Mouse (Mus musculus) hindbrain, embryonic 16.5 days (tissue): ENCODE measurements around the gene Terb1. TPM values are rescaled to one million over a fixed set of nuclear protein-coding genes. Genes with fewer than 3 reads are reported as not detected.
A peak's percentile ranks its signal among the peaks of the same experiment; 100 is the strongest.

Experiments used
- ATAC-seq: fragments of 200-750 bp; cut with Nextera tagmentation; 2 replicates; pipeline ENCODE4 v1.8.0; 2017; ENCODE audit warnings: moderate TSS enrichment, moderate library complexity
- H3K27ac ChIP-seq: fragments of 300-500 bp; sonication (generic); 2 replicates; pipeline ENCODE4 v1.5.1; 2014; ENCODE audit warnings: low read depth, mild to moderate bottlenecking, control low read depth, low read length, moderate library complexity
- H3K27me3 ChIP-seq: fragments of 300-500 bp; sonication (generic); replicated peaks from 2 replicates; pipeline ENCODE4 v1.6.1; 2014; ENCODE audit warnings: low read length; ENCODE audit not compliant: control insufficient read depth, insufficient read depth
- H3K36me3 ChIP-seq: fragments of 300-500 bp; sonication (generic); 2 replicates; pipeline ENCODE4 v1.6.1; 2014; ENCODE audit warnings: mild to moderate bottlenecking, low read length, moderate library complexity, mixed read lengths; ENCODE audit not compliant: control insufficient read depth, insufficient read depth
- H3K4me1 ChIP-seq: fragments of 300-500 bp; sonication (generic); 2 replicates; pipeline ENCODE4 v1.6.1; 2014; ENCODE audit warnings: low read depth, low read length; ENCODE audit not compliant: control insufficient read depth, insufficient read depth
- H3K4me2 ChIP-seq: fragments of 300-500 bp; sonication (generic); 2 replicates; pipeline ENCODE4 v1.6.1; 2014; ENCODE audit warnings: mild to moderate bottlenecking, low read length, control low read depth, moderate library complexity
- H3K4me3 ChIP-seq: fragments of 300-500 bp; sonication (generic); 2 replicates; pipeline ENCODE4 v1.5.1; 2014; ENCODE audit warnings: mild to moderate bottlenecking, low read length, control low read depth, moderate library complexity
- H3K9ac ChIP-seq: fragments of 300-500 bp; sonication (generic); 2 replicates; pipeline ENCODE4 v1.6.1; 2014; ENCODE audit warnings: low read depth, mild to moderate bottlenecking, control low read depth, low read length, moderate library complexity
- H3K9me3 ChIP-seq: fragments of 300-500 bp; sonication (generic); 2 replicates; pipeline ENCODE4 v1.6.1; 2014; ENCODE audit warnings: mild to moderate bottlenecking, low read length, moderate library complexity; ENCODE audit not compliant: control insufficient read depth
- WGBS: fragments of 180-500 bp; shearing (Covaris S2); extraction: QIAGEN DNeasy Blood & Tissue Kit; methylation state at CpG from one replicate; pipeline ENCODE4 v1.1.7; 2014; 5-methylcytosine and 5-hydroxymethylcytosine counted together
- polyA plus RNA-seq: library from polyadenylated mRNA; unstranded; fragments of >200 nt; fragmentation: Nextera tagmentation; extraction: Ambion mirVana; gene quantifications from 2 replicates; pipeline ENCODE4 v1.2.1, GENCODE M21; 2015

Terb1 gene
- polyA plus RNA-seq, 1 experiment from 2014 or later: 0.70 TPM

DNA sequence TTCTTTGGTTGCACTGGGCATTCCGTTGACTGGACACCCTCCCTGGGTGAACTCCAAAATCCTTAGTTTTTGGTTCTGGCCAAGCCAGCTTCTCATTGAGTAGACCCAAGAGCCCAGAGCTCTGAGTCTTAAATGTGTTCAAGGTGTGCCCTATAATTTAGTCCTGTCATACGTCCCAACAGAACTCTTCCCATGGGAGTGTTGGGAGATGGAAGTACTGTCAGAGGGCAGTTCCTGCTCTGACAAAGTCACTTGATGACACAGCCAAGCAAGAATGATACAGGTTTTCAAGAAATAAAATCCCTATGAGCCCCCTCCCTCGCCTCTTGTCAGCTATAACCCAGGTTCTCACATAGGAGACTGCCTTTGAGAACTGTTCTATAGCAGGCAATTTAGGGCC is 424 bp upstream of the Terb1 start:
- Histone ChIP-seq H3K27me3 (no peaks in the 10 kb centered on the region), H3K36me3 (peaks cover 15% of the 10 kb centered on the region), H3K9me3 (no peaks in the 10 kb centered on the region), H3K9ac (no peak overlapping the region), H3K27ac (no peak overlapping the region), H3K4me2 (peak overlapping the region; percentile 100), H3K4me1 (peaks cover 3% of the 10 kb centered on the region), H3K4me3 (peak overlapping the region; percentile 63)
- WGBS: 86% methylated on average over 3 of the region's 3 CpGs
- peak; percentile 19 for ATAC-seq

DNA sequence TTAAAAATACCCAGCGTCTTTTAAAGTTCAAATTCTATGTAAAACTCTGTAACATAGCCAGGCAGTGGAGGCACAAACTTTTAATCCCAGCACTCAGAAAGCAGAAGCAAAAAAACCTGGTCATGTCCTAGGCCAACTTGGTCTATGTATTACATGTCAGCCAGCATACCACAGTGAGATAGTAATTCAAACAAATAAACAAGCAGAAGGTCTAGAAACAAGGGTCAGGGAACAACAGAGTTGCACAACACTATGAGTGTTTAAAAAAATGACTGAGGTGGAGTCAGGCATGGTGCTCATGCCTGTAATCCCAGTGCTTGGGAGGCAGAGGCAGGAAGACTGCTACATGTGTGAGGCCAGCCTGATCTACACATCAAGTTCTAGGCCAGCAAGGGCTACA is 30.6 kb downstream of the Terb1 start:
- Histone ChIP-seq H3K4me2 (no peak overlapping the region), H3K27ac (no peak overlapping the region), H3K9me3 (no peaks in the 10 kb centered on the region), H3K27me3 (no peaks in the 10 kb centered on the region), H3K9ac (no peak overlapping the region), H3K4me3 (no peak overlapping the region), H3K4me1 (no peaks in the 10 kb centered on the region), H3K36me3 (no peaks in the 10 kb centered on the region)
- WGBS: 73% methylated on average over 1 of the region's 1 CpGs
- no peak for ATAC-seq

DNA sequence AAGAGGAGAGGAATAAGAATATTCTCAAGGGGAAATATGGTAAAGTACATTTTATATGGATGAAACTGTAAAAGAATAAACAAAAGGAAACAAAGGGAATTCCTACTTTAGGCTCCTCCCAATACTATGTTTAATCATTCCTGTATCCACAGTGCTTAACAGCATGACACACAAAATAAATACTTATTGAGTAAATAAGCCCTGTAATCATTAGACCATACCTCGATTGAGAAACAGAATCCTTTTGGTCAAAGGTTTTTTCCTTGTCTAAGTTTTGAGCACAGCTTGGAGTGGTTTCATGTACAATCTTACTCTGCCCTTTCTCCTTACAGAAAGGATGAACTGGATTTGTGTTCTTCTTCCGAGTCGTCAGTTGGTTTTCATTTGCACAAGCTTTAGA is 37.2 kb downstream of the Terb1 start:
- H3K4me2 ChIP-seq: no peak overlapping the region
- no peak overlapping the region for H3K4me3 ChIP-seq
- no peaks in the 10 kb centered on the region for H3K4me1 ChIP-seq
- no peaks in the 10 kb centered on the region for H3K36me3 ChIP-seq
- H3K27ac ChIP-seq: no peak overlapping the region
- no peaks in the 10 kb centered on the region for H3K27me3 ChIP-seq
- WGBS: 77% methylated on average over 3 of the region's 3 CpGs
- ATAC-seq: no peak
- H3K9ac ChIP-seq: no peak overlapping the region
- no peaks in the 10 kb centered on the region for H3K9me3 ChIP-seq

GRCm38 (mm10) chr8:104467463-104467862 is 42.2 kb downstream of the Terb1 start:
- Histone ChIP-seq H3K9ac (no peak overlapping the region), H3K9me3 (no peaks in the 10 kb centered on the region), H3K27ac (no peak overlapping the region), H3K4me2 (no peak overlapping the region), H3K36me3 (no peaks in the 10 kb centered on the region), H3K4me1 (no peaks in the 10 kb centered on the region), H3K4me3 (no peak overlapping the region), H3K27me3 (no peaks in the 10 kb centered on the region)
- 86% methylated on average over 2 of the region's 2 CpGs for WGBS
- no peak for ATAC-seq

DNA sequence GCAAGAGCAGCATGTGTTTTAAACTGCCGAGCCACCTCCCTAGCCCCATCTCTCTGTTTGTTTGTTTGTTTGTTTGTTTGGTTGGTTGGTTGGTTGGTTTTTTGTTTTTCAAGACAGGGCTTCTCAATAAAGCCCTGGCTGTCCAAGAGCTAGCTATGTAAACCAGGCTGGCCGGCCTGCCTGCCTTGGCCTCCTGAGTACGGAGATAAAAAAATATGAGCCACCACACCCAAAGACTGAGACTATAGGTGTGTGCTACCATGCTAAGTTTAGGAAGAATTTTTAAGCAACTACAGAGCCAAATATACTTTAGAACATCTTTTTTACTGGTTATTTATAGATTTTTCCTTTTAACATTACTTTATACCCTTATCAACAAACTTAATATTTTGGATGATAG is 57.5 kb downstream of the Terb1 start:
- WGBS: 91% methylated on average over 3 of the region's 3 CpGs
- Histone ChIP-seq H3K4me1 (no peaks in the 10 kb centered on the region), H3K27ac (no peak overlapping the region), H3K27me3 (no peaks in the 10 kb centered on the region), H3K36me3 (no peaks in the 10 kb centered on the region), H3K9ac (no peak overlapping the region), H3K9me3 (no peaks in the 10 kb centered on the region), H3K4me3 (no peak overlapping the region), H3K4me2 (no peak overlapping the region)
- no peak for ATAC-seq

DNA sequence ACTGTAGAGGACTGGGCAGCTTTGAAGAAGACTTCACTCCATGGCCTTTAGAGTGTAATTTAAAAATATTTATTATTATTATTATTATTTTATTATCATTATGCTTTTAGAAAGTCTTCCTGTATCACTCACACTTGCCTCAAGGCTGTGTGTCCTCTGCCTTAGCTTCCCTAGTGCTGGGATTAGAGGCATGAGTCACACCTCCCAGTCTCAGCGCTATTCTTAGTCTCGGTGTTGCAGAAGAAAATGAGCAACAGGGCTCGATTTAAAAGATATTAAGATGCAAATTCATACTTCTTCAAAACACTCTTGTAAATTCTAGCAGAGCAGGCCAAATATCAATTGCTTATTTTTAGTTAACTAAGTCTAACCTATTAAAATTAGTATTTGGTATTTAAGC is 60.9 kb downstream of the Terb1 start:
- no peak overlapping the region for H3K9ac ChIP-seq
- H3K4me2 ChIP-seq: no peak overlapping the region
- H3K36me3 ChIP-seq: no peaks in the 10 kb centered on the region
- no peak overlapping the region for H3K27ac ChIP-seq
- no peak for ATAC-seq
- WGBS: 85% methylated on average over 3 of the region's 3 CpGs
- no peaks in the 10 kb centered on the region for H3K9me3 ChIP-seq
- no peaks in the 10 kb centered on the region for H3K27me3 ChIP-seq
- H3K4me1 ChIP-seq: no peaks in the 10 kb centered on the region
- H3K4me3 ChIP-seq: no peak overlapping the region

DNA sequence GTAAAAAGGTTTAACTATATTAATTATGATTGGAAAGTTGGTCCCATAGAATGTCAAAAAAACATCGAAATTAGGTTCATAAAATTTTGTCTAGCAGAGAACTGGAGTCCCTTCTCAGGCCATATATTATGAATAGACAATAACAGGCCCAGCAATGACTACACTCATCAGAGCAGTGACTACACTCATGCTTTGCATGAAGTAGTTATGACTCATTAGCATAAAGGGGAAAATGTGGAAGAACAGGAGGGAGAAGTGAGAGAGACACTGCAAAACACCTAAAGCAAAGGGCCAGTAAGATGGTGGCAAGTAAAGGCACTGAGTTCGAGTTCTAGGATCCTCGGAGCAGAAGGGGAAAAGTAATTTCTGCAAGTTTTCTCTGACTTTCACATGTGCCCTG is 63.7 kb downstream of the Terb1 start:
- Histone ChIP-seq H3K4me2 (no peak overlapping the region), H3K27ac (no peak overlapping the region), H3K4me1 (peaks cover 8% of the 10 kb centered on the region), H3K9me3 (no peaks in the 10 kb centered on the region), H3K36me3 (no peaks in the 10 kb centered on the region), H3K9ac (no peak overlapping the region), H3K4me3 (no peak overlapping the region), H3K27me3 (no peaks in the 10 kb centered on the region)
- no peak for ATAC-seq
- 88% methylated on average over 3 of the region's 3 CpGs for WGBS

- no peak overlapping the region for H3K27ac ChIP-seq
- no peaks in the 10 kb centered on the region for H3K36me3 ChIP-seq
- H3K4me2 ChIP-seq: no peak overlapping the region
- H3K27me3 ChIP-seq: no peaks in the 10 kb centered on the region
- 57% methylated on average over 6 of the region's 6 CpGs for WGBS
- H3K9me3 ChIP-seq: no peaks in the 10 kb centered on the region
- peaks cover 13% of the 10 kb centered on the region for H3K4me1 ChIP-seq
- ATAC-seq: no peak
- no peak overlapping the region for H3K9ac ChIP-seq
- no peak overlapping the region for H3K4me3 ChIP-seq
Observed at GRCm38 (mm10) chr8:104445248-104445647, 64.5 kb downstream of the Terb1 start.

DNA sequence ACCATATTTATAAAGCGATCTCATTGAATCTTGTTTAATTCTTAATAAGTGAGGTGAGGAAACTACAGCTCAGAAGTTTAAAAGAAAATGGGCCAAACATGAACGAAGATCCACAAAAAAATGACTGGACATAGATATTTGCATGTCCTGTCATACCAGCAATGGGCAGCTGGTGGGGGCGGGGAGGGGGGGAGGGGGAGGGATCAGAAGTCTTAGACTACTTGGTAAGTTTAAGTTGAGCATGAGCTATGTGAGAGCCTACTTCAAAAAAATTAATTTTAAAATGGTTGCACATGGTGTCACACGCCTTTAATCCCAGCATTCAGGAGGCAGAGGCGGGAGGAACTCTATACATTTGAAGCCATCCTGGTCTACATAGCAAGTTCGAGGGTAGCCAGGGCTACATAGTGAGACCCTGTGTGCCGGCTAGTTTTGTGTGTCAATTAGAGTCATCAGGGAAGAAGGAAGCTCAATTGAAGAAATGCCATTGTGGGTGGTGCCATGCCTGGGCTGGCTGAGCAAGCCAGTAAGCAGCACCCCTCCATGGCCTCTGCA is 66.5 kb downstream of the Terb1 start:
- Histone ChIP-seq H3K36me3 (peaks cover 11% of the 10 kb centered on the region), H3K27me3 (no peaks in the 10 kb centered on the region), H3K4me2 (peak overlapping the region; percentile 18), H3K27ac (no peak overlapping the region), H3K4me3 (peak overlapping the region; percentile 85), H3K4me1 (peaks cover 13% of the 10 kb centered on the region), H3K9ac (no peak overlapping the region), H3K9me3 (no peaks in the 10 kb centered on the region)
- peak; percentile 35; the same call in 1 of the 2 replicates for ATAC-seq
- 67% methylated on average over 7 of the region's 7 CpGs for WGBS
